Mouse (Mus musculus): ENCODE measurements around the gene Mmadhc. TPM values are rescaled to one million over a fixed set of nuclear protein-coding genes. Genes with fewer than 3 reads are reported as not detected.

Mmadhc gene
- 18.1 TPM for polyA plus RNA-seq (2015; fragmentation: Illumina TruSeq; extraction: RNeasy Lipid Tissue Mini Kit (QIAGEN cat#74804); ENCODE audit: insufficient read depth, low read depth, low replicate concordance)

GRCm38 (mm10) chr2:50296109-50296986, at the start of gene Mmadhc:
Gene Mmadhc, minus strand, starts transcription at chr2:50296801.

Other genes starting within 250 kb of the Mmadhc start
- gene Lypd6, start 230.4 kb downstream of the Mmadhc start, polyA plus RNA-seq (2015; fragmentation: Illumina TruSeq; extraction: RNeasy Lipid Tissue Mini Kit (QIAGEN cat#74804); ENCODE audit: insufficient read depth, low read depth, low replicate concordance), result 0.83 TPM